Mouse (Mus musculus) urinary bladder, postnatal 4 days (tissue): ENCODE data around the gene Dct.

Experiments
- DNase-seq, 2 experiments: peaks; one replicate each; pipeline ENCODE4 v3.0.0; 2021 to 2022; ENCODE audit warnings: low spot score in 2 of 2

The Dct gene

DNA sequence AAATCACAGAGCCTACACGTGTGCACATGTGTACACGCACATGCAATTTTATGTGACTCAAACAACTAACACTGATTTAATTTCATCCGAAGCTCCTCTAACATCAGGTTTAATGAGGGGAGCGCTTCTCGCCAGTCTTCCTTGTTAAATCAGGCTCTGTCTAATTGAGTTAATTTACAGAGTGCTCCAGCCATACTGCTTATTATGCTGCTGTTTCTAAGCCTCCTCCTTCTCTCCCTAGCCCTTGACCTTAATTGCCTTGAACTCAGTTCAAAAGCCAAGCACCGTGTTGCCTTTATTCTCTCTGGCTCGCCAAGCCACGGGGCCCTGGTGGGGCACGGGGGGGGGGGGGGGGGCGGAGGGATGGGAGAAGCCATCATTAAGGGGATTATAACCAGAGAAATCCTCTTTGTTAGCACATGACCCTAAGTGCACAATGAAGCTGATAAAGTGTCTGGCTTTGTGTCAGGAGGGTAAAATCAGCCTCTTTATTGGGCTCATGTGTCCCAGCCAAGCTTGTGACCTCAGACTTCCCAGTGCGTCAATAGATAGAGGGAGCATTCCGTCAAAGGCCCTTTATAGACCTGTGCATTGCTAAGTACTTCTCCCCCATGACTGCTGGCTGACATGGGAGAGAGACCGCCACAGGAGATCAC, at the start of gene Dct:
TSS of gene Dct (minus strand) at position 270 of the 656 bp plus-strand sequence.
- no peak for DNase-seq

DNA sequence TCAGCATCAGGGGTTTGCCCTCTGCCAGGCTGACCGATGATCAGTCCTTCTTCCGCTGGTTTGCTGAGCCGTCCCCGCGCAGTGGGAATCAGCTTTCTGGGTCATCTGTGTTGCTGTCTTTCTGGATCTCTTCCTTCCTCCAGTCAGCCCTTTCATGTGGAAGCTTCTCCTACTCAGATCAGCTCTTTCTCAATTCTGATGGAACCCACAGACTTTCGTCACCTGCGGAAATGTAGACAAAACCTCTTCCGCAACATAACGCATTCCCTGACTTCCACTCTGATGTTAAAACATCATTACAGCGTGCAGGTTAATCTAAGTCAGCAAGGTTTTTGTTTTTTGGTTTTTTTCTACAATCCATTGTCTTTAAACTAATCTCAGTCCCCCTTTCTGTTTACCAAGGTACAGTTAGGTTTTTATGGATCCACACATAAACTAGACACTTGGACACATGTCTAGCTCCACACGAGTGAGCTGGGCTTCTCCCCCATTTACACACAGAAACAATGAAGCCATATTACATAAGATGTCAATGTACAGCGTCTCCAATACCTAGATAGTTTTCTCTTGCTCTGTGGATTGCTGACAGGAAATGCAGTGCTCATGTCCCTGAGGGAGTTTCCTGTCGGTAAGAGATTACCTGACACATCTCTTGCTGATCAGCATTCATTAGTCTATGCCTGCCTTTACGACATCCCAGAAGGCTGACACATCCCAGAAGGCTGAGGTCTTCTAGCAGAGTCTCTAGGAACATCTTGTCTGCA, 49.4 kb upstream of the Dct start:
- DNase-seq, result no peak

DNA sequence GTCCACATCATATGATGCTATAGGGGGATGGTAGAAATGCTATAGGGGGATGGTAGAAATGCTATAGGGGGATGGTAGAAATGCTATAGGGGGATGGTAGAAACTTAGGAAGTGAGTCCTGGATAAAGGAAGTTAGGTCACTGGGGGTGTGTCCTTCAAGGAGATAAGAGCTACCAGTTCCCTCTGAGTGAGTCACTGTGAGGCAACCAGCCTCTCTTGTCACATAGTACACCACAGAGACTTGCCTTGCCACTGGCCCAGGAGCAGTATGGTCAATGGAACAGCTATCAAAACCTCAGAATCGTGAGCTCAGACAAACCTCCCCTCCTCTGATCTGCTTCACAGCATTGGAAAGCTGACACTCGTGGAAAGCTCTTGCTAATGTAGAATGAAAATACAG, 46.2 kb upstream of the Dct start:
- no peak for DNase-seq

DNA sequence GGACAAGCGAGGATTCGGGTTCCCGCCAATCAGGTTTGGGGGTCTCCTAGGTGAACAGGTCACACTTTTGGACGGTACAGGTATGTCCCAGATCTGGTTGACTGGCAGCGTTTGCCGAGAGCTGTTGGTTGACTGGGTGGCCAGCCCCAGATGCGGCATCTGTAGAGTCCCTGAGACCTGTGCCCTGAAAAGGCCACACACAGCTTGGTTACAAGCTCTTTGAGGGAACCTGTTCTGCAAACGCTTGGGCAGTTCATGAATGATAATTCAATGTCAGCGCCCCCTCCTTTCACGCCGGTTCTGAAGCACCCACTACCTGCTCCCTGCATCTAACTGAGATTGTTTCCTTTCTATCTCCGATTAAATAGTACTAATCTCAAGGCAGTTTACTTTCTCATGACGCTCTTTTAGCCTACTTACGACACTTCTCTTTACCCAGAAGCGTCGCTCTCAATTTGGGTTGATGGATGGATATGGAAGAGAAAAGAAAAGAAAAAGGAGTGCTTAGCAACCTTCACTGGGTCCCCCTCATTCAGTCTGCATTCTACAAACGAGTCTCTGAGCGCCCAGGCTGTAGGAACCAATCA, 37.9 kb upstream of the Dct start:
- DNase-seq, result no peak

DNA sequence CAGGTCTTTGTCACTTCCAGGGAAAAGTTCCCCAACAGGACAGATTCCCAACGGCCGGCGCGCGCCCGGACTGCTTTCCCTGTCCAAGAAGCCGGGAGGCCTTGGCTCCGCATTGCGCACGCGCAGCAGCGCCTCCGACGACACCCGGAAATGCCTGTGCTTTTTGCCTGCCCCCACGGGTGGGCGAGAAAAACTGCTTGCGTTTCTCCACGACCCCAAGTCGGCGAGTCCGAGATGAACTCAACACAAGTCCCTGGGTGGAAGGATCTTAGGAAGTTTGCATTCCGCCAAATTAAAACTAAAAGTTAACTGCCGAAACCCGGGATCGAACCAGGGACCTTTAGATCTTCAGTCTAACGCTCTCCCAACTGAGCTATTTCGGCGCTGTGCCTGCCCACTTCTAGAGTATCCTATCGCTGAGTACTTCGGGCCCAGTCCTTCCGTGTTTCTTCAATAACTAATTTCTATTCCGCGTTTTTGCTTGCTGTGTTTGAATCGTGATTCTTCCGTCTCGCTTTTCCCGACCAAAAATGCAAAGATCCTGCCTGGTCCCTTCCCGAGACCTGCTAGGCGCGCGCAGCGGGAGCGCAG, 37.3 kb upstream of the Dct start:
- DNase-seq, result peak; percentile 91 to 95

DNA sequence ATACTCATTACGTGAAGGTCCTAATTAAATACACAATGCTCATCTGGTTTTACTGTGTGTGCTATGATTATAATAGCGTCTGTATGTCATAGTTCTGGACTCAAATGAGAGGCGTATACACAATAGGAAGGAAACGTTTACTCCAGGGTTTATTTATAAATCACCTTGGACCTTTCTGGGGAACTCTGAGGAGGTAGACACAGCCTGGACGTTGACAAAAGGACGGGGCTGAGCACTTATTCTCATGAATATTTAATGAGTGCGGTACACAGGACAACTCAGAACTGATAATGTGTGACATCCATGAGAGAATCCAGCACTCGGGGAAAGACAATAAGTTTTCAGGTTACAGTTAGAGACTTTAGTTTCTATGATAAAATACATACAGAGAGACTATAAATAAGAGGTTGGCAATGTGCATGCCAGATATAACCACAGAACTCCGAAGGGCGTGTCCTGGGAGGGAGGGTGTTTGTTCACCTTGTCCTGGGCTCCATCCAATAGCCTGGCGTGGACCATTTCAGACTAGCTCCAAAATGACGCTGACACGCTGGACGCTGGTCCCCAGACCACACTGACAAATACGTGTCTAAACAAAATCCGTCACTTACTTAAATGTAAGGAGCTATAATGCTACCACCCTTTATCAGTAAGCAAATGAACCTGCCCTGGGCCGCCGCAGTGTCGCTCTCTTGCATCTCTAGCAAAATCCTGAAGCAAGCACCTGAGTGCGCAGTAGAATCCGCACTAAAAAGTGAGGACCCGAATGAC, 36.6 kb upstream of the Dct start:
- DNase-seq, result no peak

DNA sequence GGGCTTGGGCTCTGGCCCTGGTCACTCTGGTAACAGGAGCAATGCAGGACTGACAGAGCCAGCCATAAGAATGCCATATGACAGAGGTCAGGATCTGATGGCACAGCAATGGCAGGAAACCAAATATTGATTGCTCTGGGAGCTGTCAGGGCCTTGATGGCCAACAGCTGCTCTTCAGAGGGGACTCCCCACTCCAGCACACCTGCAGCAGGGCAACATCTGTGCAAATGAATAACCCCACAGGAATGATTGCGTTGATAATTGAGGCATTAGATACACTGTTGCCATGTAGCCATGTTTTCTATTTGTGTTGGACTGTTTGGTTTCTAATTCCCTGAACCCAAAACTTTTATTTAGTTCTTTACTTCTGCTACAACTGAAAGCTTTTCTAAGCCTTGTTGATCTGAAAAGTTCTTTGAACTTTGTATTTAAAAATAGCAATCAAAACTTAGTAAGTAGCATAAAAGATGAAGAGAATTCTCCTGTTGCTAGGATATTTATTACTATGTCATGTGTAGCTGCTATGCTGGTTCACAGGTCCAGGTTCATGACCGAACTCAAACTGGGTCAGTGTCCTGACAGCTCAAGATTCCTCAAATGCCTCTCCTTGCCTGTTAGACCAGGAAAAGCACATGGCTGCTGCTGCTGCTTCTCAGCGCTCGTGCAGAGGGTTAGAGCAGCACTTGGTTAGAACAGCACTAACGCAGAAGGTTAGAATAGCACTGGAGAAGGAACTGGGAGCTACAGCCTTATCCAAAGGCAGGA, 34.4 kb upstream of the Dct start:
- no peak for DNase-seq

DNA sequence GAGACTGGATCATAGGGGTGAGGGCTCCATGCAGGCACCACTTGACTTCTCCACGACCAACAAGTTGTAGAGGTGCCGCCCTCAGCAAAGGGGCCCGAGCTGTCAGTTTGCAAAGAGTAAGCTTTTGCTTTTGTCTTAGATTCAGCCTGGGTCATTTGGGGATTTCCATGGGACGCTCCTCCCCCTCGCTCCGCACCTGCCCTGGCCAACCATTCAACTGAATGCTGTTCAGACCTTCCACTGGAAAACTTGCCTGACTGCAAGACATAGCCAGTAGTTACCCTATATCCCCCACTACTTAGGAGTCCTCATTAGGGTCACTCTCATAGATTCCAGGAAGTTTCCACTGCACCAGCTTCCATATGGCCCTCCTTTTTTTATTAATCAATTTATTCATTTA, 31.8 kb upstream of the Dct start:
- no peak for DNase-seq

DNA sequence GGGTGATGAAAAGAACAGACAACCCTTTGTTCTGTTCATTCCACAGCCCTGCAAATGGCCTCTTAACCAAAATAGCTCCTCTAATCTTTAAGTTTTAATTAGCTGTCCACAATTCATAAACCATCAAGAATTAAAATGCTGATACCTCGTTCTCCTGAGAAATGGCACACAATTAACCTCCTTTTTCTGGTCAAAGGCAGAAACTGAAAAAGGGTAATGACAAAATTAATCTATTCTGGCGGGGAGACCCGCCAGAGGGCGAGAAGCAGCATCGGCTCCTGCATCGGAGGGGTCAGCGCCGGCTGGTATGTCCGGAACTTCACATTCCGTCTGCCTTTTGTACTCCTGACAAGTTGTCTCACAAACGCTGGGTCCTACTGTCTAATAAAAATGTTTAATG, 28.6 kb upstream of the Dct start:
- DNase-seq, result no peak

DNA sequence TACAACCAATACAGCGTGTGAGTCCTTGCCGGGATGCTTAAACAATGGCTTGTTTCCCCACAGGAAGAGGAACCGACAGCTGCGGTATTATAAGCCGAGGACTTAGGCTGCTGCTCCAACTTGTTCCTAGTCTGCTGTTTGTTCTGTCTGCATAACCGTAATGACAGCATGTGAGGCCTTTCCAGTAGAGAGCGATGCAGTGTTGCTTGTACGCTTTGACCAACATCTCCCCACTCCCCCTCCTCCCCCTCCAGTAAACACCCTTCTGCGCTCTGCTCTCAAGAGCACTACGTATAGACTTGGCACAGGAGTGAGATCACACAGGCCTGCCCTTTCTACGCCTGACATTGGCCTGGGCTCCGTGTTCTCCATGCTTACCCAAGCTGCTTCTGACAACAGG, 18.1 kb upstream of the Dct start:
- no peak for DNase-seq

DNA sequence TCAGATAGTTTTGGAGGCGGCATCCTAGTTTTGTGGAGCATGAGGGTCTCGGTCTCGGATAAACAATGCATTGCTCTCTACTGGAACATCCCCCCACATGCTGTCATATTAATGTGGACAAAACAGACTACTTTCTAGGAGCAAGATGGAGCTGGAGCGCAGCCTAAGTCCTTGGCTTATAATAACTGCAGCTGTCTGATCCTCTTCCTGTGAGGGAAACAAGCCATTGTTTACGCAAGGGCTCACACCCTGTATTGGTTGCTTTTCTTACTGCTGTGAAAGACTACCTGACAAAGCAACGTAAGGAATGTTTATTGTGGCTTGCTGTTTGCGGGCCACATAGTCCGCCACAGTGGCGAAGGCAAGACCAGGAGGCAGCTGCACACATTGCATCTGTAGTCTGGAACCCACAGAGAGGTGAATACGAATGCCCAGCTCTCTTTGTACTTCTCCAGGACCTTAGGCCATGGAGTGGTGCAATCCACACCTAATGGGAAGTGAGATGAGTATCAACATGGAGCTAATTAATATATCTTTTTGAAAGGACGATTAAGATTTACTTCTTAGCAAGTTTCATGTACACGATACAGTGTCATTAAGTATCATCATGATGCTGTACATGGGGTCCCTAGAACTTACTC, 17.5 kb upstream of the Dct start:
- DNase-seq, result no peak

DNA sequence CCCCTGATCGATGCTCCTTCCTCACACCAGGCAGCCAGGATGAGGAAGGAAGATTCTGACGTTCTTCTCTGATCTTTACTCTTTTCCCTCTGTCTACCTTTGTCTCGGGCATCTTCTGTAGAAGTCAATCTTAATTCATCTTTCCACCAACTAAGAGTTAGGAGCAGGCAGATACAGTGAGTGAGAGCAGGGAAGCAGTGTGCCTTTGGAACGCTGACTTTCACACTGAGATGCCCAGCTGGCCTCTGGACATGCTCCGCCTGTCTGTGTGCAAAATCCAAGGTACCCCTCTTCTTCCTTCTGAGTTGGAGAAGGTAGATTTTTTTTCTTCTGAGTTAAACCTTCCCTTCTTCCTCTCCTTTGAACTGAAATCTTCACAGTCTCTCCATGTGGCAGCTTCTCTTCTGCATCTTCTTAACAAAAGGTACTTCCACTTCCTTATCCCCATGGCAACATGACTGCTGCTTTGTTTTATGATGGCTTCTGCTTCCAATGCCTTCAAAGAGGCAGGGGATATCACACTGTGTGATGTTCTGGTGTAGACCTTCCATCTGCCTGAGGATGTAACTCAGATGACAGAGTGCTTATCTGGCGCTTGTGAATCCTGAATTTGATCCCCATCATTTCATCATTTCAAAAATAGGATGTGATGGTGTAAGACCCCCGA, 9.9 kb upstream of the Dct start:
- DNase-seq, result no peak

DNA sequence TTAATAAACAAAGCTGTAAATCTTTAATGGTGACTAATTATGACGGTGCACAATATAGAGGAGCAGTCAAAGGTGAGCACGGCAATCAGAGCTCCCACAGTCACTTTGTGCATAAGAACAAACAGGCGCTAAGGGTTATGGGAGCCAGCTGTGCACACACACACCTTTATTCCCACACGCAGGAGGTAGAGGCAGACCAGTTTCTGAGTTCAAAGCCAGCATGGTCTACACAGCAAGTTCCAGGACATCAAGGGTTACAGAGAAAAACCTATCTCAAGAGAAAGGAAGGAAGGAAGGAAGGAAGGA, 6.5 kb upstream of the Dct start:
- no peak for DNase-seq

DNA sequence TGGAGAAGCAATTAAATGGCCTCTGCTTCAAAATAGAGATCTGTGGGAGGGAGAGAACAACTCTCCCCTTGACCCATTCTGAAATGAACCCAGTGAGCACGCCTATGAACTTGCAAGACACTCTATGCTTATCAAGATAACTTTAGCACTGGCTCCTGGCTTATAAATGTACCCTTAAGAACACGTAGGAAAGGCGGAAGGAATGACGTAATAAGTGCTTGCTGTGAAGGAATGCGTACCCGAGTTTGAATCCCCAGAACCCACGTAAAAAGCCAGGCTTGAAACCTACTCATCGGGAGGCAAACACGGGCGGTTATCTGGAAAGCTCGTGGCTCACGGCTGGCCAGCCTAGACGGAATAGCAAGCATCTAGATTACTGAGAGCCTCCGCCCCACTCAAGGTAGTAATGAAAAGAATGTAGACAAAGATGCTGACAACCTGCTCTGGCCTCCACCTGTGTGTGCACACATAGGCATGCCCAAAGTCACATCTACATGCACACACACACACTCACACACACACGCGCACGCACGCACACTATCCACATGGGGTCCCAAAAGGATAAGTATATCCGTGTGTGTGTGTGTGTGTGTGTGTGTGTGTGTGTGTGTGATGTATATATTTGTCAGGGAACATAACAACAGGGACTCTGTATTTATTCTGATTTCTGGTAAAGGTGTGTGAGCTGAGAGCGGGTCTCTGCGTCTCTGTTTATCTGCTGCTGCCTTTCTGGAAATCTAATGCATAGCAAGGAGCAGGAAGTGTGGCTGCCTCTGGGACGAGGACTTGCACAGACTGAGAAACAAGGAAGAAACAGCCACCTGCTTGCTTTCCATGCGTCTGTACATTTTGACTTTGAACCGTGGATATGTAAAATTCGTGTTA, 5.9 kb upstream of the Dct start:
- DNase-seq, result no peak

DNA sequence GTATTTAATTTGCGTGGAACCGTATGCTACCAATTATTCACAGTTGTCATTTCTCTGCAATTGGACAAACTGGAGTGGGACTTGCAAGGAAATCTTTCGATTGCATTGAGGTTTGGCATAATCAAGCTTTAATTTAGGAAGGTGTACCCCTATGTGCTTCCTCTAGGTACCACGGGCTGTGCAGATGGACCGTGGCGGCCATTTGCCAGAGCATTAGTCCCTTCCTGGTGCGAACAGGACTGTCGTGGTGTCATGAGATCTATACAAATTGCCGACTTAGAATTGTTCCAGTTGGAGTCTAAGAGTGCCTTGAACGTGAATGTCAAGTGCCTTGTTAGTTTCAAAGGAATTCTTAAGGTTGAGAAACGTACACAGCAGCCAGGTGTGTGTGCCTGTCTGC, 726 bp upstream of the Dct start:
- DNase-seq, result no peak

DNA sequence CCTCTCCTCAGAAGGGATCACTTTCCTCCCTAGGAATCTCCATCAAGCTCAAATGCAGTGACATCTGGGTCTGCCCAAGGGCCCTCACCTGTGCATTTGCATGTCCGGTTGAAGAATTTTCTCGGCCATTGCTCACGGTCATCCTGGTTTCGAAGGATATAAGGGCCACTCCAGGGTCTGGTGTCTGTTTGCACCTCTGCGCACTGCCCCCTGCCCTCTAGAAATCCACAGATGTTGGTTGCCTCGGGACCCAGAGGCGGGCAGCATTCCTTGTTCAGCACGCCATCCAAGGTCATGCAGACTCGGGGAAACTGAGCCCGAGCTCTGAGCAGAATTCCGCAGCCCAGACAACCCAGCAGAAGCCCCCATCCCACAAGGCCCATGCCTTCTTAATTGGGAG, 648 bp downstream of the Dct start:
- no peak for DNase-seq

DNA sequence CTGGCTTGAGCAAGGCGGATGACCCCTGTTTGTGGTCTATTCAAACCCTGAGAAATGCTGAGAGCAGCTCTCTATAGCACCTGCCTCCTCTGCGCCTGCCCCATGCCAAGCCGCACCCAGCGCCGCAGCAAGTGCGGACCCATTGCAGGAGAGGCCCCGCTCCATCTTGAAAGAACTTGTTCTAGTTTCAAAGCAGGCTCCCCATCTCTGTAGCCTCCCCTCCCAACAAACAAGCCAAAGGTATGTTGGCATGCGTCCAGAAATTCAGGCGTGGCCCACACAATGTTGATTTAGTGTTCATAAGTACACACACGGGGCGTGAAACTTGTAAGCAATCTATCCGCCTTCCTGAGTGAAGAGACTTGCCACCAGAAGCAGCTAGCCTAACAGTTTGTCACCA, 1.1 kb downstream of the Dct start:
- peak in 1 of 2 experiments; percentile 20 for DNase-seq

DNA sequence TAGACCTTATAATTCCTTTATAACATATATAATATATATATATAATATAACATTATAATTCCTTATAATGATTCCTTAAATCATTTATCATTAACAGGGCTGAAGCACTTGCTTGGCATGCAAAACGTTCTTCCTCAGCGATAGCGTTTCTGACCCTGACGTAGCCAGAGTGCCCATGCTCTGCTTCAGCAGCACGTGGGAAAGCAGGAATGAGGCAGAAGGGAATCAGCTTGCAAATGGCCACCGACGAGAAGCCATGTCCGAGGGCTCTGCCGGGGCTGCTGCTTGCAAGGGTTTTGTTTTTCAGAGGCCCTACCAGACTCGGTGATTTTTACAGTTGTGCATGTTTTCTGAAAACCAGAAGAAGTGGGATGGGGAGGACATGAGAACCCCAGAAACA, 1.6 kb downstream of the Dct start:
- DNase-seq, result no peak

DNA sequence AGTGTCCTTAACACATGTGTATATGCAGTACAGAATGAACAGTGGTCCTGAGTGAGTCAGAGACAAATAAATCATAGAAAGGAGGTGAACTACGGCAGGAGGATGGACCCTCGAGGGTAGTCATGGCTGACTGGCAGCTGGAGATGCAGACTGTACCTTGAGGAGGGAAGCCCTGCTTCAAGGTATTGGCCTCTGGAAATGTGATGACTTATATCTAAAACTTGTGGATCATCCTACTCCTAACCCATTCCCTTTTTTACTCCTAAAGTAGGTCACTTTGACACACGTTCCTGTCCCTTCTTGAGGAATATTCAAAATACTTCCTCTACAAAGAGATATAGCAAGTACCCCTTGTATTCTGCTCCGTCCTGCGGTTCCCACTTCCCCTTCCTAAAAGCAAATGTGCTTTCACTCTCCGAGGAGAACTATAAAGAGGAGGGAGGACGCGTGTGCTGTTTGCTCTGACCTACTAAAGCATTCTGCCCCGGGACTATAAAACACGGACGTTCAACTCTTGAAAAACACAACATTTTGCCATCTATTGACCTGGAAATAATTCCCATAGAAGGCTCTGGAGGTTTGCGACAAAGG, 2.3 kb downstream of the Dct start:
- DNase-seq, result no peak
